Mouse (Mus musculus) embryonic fibroblast, embryonic 13.5 days (primary cell): ENCODE results near the gene Cdc123.

ENCODE experiments used
- CTCF ChIP-seq: IDR thresholded peaks from 2 replicates; pipeline ENCODE4 v1.5.1; 2011; ENCODE audit warnings: mild to moderate bottlenecking, control low read depth, low read length, moderate library complexity, borderline replicate concordance; ENCODE audit not compliant: insufficient read depth
- POLR2A ChIP-seq: IDR thresholded peaks from 2 replicates; pipeline ENCODE4 v1.6.1; 2011; ENCODE audit warnings: low read depth, mild to moderate bottlenecking, control low read depth, low read length, moderate library complexity

DNA sequence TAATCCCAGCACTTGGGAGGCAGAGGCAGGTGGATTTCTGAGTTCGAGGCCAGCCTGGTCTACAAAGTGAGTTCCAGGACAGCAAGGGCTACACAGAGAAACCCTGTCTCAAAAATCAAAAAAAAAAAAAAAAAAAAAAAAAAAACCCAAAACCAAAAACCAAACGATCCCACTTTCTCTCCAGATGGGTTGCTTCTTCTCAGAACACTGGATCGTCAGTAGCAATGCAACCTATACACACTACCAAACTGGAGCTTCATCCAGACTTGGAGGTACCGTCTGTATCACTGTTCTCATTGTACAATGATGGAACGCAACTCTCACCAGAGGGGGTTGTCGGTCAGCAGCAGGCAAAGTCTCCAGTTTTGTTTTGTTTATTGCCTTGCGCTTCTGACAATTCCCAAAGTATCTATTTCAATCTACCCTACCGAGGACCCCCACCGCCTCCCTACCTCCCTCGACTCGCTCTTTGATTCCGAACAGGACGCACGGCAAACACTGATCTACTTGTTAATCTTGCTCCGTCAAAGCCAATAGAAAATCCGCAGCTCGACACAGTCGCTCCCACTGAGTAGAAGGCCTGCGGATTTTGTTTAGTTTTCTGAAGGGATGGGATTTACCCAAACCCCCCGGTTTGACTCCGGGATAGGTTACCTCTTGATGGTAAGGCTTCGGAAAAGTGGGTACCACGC is 637 bp downstream of the Cdc123 start:
- TF ChIP-seq POLR2A (no peak), CTCF (no peak)
